Mouse (Mus musculus): ENCODE results near the gene Zbtb43. TPM values are rescaled to one million over a fixed set of nuclear protein-coding genes. Genes with fewer than 3 reads are reported as not detected.
A peak's percentile ranks its signal among the peaks of the same experiment; 100 is the strongest.

Gene Zbtb43
- polyA plus RNA-seq, 1 experiment, result 9.9 TPM

- Histone ChIP-seq H3K4me3 (replicated peaks; ENCODE audit: extremely low read depth, low read depth, low read length) (no peak overlapping the region), H3K4me1 (ENCODE audit: control insufficient read depth, insufficient read depth, low read length) (no peaks in the 10 kb centered on the region)
- TF ChIP-seq POLR2A (IDR thresholded peaks at IDR 0.05; ENCODE audit: borderline replicate concordance, extremely low read depth, low read depth, low read length), result no peak
- TF ChIP-seq CTCF (IDR thresholded peaks at IDR 0.05; ENCODE audit: insufficient read depth, low read length), result no peak
- DNase-seq, result no peak
- WGBS, result 8% methylated on average over 16 of the region's 16 CpGs
These were observed 32.3 kb downstream of the Zbtb43 start for GRCm38 (mm10) chr2:33436035-33436580.

GRCm38 (mm10) chr2:33435036-33435650 is 33.2 kb downstream of the Zbtb43 start:
- WGBS, result 54% methylated on average over 8 of the region's 8 CpGs
- H3K4me1 ChIP-seq (ENCODE audit: control insufficient read depth, insufficient read depth, low read length), result no peaks in the 10 kb centered on the region; the same call in 1 of the 2 replicates
- no peak for DNase-seq
- no peak overlapping the region for H3K4me3 ChIP-seq (replicated peaks; ENCODE audit: extremely low read depth, low read depth, low read length)
- TF ChIP-seq CTCF (IDR thresholded peaks at IDR 0.05; ENCODE audit: insufficient read depth, low read length) (no peak), POLR2A (IDR thresholded peaks at IDR 0.05; ENCODE audit: borderline replicate concordance, extremely low read depth, low read depth, low read length) (no peak)

- DNase-seq, result peak; percentile 37
- TF ChIP-seq POLR2A (IDR thresholded peaks at IDR 0.05; ENCODE audit: borderline replicate concordance, extremely low read depth, low read depth, low read length) (no peak), CTCF (IDR thresholded peaks at IDR 0.05; ENCODE audit: insufficient read depth, low read length) (peak; percentile 37; the same call in 1 of the 2 replicates)
- 62% methylated on average over 5 of the region's 5 CpGs for WGBS
These were observed 35.5 kb downstream of the Zbtb43 start for GRCm38 (mm10) chr2:33432877-33433276.

GRCm38 (mm10) chr2:33430771-33431699 is 37.3 kb downstream of the Zbtb43 start, which contains the start of gene Zbtb34:
Gene Zbtb34, minus strand, starts transcription at chr2:33431324.
- WGBS, result 1% methylated on average over 91 of the region's 102 CpGs
- TF ChIP-seq POLR2A (IDR thresholded peaks at IDR 0.05; ENCODE audit: borderline replicate concordance, extremely low read depth, low read depth, low read length) (peak; percentile 76), CTCF (IDR thresholded peaks at IDR 0.05; ENCODE audit: insufficient read depth, low read length) (peak; percentile 65)
- H3K4me3 ChIP-seq (replicated peaks; ENCODE audit: extremely low read depth, low read depth, low read length), result peak within 1 kb of the TSS; percentile 100
- peaks cover 23% of the 10 kb centered on the region for H3K4me1 ChIP-seq (ENCODE audit: control insufficient read depth, insufficient read depth, low read length)
- peak; percentile 78 for DNase-seq

More at GRCm38 (mm10) chr2:33432877-33433276, 35.5 kb downstream of the Zbtb43 start:
- H3K4me1 ChIP-seq (ENCODE audit: control insufficient read depth, insufficient read depth, low read length), result peaks cover 12% of the 10 kb centered on the region
- no peak overlapping the region for H3K4me3 ChIP-seq (replicated peaks; ENCODE audit: extremely low read depth, low read depth, low read length)

- no peak for DNase-seq
- H3K4me1 ChIP-seq (ENCODE audit: control insufficient read depth, insufficient read depth, low read length), result peaks cover 23% of the 10 kb centered on the region
- WGBS, result 3% methylated on average over 13 of the region's 13 CpGs
- TF ChIP-seq CTCF (IDR thresholded peaks at IDR 0.05; ENCODE audit: insufficient read depth, low read length), result no peak
- no peak for TF ChIP-seq POLR2A (IDR thresholded peaks at IDR 0.05; ENCODE audit: borderline replicate concordance, extremely low read depth, low read depth, low read length)
- H3K4me3 ChIP-seq (replicated peaks; ENCODE audit: extremely low read depth, low read depth, low read length), result peak overlapping the region; percentile 86
These were observed 38.1 kb downstream of the Zbtb43 start for GRCm38 (mm10) chr2:33430081-33430770.

GRCm38 (mm10) chr2:33429339-33429738 is 39.0 kb downstream of the Zbtb43 start:
- WGBS, result 17% methylated on average over 6 of the region's 6 CpGs
- peaks cover 23% of the 10 kb centered on the region for H3K4me1 ChIP-seq (ENCODE audit: control insufficient read depth, insufficient read depth, low read length)
- peak overlapping the region; percentile 37 for H3K4me3 ChIP-seq (replicated peaks; ENCODE audit: extremely low read depth, low read depth, low read length)
- TF ChIP-seq CTCF (IDR thresholded peaks at IDR 0.05; ENCODE audit: insufficient read depth, low read length) (no peak), POLR2A (IDR thresholded peaks at IDR 0.05; ENCODE audit: borderline replicate concordance, extremely low read depth, low read depth, low read length) (no peak)
- peak; percentile 46 for DNase-seq

- no peak for TF ChIP-seq CTCF (IDR thresholded peaks at IDR 0.05; ENCODE audit: insufficient read depth, low read length)
- TF ChIP-seq POLR2A (IDR thresholded peaks at IDR 0.05; ENCODE audit: borderline replicate concordance, extremely low read depth, low read depth, low read length), result no peak
- DNase-seq, result no peak
- 62% methylated on average over 10 of the region's 10 CpGs for WGBS
- H3K4me3 ChIP-seq (replicated peaks; ENCODE audit: extremely low read depth, low read depth, low read length), result no peak overlapping the region
- peaks cover 23% of the 10 kb centered on the region for H3K4me1 ChIP-seq (ENCODE audit: control insufficient read depth, insufficient read depth, low read length)
These were observed 41.5 kb downstream of the Zbtb43 start for GRCm38 (mm10) chr2:33426640-33427398.

- Histone ChIP-seq H3K4me1 (ENCODE audit: control insufficient read depth, insufficient read depth, low read length) (no peaks in the 10 kb centered on the region), H3K4me3 (replicated peaks; ENCODE audit: extremely low read depth, low read depth, low read length) (no peak overlapping the region)
- WGBS, result 58% methylated on average over 4 of the region's 4 CpGs
- no peak for DNase-seq
- TF ChIP-seq POLR2A (IDR thresholded peaks at IDR 0.05; ENCODE audit: borderline replicate concordance, extremely low read depth, low read depth, low read length) (no peak), CTCF (IDR thresholded peaks at IDR 0.05; ENCODE audit: insufficient read depth, low read length) (no peak)
These were observed 50.9 kb downstream of the Zbtb43 start for GRCm38 (mm10) chr2:33417454-33417853.
